Mouse (Mus musculus): ENCODE measurements around the gene Olfr263.
"Not testable (repeated sequence)": the region's sequence is repeated elsewhere in the genome, so short reads cannot be mapped to it uniquely, and the experiment has no call there.

Gene Olfr263

DNA sequence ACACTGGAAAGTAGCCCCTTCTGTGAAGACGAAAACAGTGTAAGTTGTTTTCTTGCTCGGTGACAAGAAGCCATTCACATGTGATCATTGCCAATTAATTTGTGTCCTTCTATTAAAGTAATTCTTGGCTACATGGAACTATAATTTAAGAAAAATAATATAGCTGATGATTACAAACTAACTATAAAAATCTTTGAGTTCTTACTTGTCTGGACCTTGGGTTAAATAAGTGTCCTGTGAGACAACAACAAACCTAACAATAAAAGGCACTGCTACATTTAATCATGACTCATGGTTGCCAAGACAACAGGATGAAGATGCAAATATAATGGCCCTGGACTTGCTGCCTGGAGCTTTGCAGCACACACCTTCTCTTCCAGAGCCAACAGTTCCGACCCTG is at the start of gene Olfr263:
Gene Olfr263 (plus strand): TSS at position 301 of the 400 bp plus-strand sequence.
- DNase-seq: not testable (repeated sequence)

DNA sequence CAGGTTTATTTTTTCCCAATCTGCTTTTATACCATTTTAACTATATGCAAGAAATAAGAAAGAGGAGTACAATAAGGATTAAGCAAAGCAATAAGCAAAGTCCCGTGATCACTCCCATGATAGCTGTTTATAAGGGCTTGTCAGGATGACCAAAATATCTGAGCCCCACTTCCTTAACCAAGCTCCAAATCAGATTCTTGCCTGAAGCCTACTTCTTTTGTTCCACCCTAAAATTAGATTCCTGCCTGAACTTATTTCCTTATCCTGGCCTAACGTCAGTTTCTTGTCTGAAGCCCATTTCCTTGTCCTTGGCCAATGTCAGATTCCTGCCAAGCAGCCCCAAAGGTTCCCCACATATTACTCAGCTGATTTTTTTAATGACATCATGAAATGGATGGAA is 46.8 kb upstream of the Olfr263 start:
- DNase-seq: no peak

DNA sequence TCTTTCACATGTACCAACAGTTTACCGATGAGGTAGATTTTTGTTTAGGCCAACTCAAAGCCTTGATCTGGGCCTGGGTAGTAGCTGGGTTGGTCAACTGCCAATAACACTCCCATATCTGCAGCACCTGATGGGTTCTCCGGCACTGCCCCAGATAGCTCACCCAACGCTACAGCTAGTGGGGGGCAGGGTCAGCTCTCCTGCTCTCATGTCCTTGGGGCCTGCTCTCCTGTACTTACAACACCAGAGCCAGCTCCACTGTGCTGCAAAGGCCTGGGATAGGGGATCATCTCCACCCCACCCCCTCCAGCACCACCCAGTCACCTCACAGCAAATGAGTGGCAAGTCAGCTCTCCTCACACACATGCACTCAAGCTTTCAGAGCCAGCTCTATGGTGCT is 19.7 kb upstream of the Olfr263 start:
- DNase-seq: no peak

DNA sequence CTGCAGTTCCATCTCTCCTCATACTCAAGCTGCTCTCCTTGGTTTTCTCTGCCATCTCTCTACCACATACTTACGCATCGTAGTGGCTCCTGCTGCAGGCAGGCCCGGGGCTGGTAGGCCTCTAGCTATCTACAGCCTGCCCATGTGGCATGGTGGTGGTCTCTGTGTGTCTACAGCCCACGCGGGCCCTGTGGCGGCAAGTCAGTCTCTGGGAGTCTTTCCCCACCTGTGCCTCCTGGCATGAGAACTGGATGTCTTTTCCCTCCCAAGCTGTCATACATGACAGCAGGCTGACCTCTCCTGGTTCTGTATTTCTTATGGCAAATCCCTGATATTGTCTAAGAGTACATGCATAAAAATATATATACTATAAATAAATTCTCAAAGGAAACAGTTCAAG is 19.0 kb upstream of the Olfr263 start:
- DNase-seq: no peak

DNA sequence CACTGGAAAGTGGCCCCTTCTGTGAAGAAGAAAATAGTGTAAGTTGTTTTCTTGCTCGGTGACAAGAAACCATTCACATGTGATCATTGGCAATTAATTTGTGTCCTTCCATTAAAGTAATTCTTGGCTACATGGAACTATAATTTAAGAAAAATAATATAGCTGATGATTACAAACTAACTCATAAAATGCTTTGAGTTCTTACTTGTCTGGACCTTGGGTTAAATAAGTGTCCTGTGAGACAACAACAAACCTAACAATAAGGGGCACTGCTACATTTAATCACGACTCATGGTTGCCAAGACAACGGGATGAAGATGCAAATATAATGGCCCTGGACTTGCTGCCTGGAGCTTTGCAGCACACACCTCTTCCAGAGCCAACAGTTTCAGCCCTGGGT is 18.3 kb upstream of the Olfr263 start, which contains the start of gene Olfr1369-ps1:
Gene Olfr1369-ps1 (plus strand): TSS at position 301 of the 400 bp plus-strand sequence.
- DNase-seq: not testable (repeated sequence)

DNA sequence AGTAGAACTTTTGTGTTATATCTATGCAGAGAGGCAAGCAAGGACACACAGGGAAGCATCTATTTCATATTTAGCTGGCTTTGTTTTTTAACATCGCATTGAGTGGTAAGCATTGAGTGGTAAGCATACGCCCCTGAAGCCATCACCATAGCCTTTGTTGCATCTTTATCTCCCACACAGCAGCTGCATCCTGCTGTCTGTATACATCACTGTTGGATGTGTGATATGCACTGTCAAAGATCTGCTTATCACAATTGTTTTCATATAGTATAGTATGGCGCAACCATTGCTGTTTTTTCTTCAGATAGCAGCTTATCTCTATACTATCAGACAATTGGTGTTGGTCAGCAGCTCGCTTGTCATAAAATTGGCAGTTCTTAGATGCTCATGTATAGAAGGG is 15.3 kb upstream of the Olfr263 start:
- DNase-seq: no peak

DNA sequence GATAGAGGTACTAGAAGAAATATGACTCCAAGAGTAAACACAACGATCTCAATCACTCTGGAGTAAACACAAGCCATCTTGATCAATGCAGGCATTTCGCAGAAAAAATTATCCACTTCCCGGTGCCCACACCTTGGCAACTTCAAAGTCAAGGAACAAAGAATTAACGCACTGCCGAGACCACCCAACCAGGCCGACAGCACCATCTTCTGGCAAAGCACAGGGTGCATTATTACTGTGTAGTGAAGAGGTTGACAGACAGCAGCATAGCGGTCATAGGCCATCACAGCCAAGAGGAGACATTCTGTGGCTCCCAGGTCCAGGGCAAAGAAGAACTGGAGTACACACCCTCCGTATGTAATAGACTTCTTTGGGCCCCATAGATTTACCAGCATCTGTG is 13.0 kb downstream of the Olfr263 start:
- DNase-seq: no peak

DNA sequence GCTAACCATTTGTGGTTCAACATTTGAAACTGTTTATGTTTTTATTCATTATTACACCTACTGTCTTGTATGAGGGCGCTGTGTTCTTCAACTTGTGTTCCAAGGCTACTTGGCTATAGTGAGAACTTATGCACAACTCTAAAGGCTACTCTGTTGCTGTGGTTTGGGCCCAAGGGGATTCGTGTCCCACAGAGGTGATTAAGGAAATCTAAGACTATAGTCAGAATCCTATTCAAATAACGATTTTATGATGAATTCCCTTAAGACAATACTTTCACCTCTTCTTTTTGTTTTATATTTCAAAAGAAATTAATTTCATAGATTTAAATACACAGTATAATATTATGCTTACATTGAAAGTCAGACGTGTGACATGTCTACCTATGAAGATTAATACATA is 16.3 kb downstream of the Olfr263 start, which contains the start of gene Olfr1368:
Gene Olfr1368 (minus strand): TSS at position 101 of the 400 bp plus-strand sequence.
- DNase-seq: no peak

DNA sequence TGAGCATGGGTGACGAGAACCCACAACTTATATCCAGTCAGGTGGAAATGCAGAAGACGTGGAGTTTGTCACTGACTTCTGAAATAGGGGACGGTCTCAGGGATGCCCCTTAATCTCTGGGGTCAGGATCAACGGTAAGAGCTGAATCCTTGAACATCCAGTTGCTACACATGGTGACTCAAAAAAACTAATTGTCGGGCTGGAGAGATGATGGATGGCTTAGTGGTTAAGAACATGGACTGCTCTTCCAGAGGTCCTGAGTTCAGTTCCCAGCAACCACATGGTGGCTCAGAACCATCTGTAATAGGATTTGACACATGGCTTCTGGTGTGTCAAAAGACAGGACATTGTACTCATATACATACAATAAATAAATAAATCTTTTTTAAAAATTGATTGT is 26.4 kb downstream of the Olfr263 start:
- no peak for DNase-seq

DNA sequence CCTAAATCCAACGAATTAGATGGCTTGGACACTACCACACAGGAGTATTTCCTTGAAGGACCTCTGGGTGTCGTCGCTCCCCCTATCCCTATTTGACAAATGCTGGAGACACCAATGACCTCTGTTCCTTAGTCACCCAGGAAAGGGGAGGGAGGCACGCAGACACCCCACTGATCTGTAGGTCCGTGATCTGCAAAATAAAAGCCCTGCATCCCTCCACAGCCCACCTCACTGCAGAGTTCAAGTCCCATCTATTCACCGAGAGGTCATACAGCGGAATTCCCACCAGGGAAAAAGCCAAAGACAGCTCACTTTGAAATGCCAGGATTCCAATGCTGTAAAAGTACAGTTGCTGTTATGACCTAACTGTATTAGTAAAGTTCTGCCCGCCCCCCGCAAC is 28.6 kb downstream of the Olfr263 start:
- DNase-seq: no peak

DNA sequence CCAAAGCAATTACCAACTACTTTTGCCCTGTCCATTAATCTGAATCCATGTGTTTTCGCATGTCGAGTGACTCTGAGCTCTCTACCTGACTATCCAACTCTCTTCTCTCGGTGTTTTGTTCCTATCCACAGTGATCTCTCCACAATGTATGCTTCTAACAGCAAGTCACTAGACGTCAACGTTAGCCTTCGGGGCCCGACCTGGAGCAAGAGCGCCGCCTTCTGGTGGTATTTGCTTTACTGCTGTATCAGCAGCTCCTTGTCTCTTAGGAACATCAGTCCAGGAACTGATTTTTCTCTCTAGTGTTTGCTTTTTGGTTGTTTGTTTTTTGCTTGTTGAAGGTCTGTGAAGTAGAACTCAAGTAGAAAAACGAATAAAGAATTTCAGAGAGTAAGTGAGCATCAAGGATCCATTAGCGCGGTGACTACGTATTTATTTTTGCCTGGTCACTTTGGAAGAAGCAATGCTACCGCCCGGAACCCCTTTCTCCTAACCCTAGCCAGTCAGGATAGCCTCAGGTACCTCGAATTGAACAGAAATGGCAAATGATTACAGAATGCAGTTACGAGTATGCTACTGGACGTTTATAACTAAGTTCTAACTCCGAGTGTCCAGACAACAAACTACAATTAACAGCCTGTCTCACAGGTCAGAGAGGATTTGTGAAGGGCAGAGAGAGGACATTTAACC is 29.5 kb downstream of the Olfr263 start:
- DNase-seq: peak; percentile 89 to 91

DNA sequence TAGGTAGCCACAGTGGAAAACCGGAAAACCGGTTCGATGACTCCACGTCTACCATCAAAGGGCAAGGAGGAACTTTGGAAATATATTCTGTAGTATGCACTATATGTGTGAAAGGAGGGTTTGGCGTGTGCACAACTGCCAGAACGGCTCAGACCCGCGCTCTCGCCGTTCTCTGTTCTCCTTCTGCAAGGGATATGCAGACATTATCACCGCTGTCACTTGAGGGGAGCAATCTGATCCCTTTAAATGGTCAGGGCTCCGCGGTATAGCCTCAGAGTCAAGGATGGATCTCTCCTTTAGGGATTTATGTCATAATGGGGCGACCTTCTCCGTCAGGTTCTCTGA is 30.0 kb downstream of the Olfr263 start:
- no peak for DNase-seq

DNA sequence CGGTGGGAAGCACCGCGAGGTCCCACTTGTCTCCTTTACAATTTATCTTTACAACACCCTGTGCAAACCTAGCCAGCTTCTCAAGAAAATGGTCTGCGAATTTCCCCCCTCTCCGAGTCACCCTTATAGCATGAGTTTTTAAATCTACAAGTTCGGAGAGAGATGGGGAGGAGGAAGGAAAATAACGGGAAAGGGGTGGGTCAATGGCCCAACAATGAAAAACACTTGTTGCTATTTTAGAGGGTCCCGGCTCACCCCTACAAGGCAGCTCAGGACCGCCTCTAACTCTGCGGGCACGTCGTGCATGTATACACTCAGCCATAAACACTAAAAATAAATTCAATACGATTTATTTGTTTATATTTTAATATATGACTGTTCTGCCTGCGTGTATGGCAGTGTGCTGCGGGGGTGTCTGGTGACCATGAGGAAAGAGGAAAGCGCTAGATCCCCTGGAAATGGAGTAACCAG is 30.6 kb downstream of the Olfr263 start:
- no peak for DNase-seq

DNA sequence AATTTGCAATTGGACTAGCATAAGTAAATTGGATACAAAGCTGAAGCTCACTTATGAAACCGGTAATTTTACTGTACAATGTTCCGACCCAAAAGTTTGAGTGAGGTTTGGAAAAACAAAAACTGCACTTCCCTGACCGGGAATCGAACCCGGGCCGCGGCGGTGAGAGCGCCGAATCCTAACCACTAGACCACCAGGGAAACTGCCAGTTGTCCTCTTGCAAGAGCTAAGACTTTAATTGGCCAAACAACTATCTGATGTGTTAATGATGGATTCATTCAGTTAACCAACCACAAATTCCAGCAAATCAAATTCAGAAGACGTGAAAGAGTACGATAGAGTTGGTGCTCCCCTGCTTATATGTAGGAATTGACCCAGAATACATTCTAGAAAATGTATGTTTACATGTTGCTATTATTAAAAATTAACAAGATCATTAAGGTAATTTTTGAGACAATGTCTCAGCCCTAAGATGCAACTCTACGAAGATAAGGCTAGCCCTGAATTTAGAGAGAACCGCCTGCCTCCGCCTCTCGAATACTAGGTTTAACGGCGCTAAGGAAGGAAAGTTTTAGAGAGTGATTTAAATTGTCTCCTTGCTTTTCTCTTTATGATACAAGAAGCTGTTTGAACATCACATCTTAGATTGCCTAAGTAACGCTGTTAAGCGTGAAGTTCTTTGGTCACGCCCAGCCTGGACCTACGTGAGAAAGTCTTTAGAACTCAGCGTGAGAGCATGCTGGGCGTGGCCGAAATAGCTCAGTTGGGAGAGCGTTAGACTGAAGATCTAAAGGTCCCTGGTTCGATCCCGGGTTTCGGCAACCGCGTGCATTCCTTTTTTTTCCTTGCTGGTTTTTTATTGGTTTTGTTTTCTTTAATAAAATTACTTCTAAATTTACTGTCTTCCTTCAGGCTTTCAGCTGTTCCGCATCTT is 31.5 kb downstream of the Olfr263 start:
- DNase-seq: peak; percentile 89 to 91

DNA sequence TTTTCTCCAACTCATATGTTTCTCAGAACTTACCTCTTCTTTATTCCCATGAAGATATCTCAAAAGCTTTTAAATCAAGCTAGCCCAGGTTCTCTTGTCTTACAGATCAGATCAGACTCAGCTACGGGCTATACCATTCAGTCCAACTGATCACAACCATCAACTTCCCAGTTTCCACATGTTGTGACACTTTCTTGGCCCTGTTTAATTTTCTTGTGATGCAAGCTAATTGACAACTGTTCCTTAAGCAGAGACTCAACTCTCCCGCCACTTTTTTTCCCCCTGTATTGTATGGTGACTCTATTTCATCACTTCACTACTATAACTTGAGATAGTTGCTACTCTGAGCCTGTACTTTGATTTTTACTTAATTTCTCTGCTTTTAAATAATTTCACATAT is 32.2 kb downstream of the Olfr263 start:
- DNase-seq: no peak

DNA sequence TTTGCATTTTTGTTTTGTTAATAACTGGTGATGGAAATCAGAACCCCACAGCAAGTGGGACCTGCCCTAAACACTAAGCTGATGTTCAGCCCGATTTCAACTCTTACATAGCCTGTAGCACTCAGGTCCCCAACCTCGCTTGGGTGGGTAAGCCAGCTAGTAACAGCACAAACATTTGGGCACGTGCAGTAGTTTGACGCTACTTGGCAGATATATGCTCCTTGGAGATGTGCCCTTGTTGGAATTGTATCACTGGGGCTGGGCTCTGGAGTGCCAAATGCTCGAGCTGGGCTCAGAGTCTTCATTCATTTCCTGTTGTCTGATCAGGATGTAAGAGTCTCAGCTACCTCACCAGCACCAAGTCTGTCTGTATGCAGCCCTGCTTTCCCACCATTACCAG is 33.2 kb downstream of the Olfr263 start:
- DNase-seq: no peak

DNA sequence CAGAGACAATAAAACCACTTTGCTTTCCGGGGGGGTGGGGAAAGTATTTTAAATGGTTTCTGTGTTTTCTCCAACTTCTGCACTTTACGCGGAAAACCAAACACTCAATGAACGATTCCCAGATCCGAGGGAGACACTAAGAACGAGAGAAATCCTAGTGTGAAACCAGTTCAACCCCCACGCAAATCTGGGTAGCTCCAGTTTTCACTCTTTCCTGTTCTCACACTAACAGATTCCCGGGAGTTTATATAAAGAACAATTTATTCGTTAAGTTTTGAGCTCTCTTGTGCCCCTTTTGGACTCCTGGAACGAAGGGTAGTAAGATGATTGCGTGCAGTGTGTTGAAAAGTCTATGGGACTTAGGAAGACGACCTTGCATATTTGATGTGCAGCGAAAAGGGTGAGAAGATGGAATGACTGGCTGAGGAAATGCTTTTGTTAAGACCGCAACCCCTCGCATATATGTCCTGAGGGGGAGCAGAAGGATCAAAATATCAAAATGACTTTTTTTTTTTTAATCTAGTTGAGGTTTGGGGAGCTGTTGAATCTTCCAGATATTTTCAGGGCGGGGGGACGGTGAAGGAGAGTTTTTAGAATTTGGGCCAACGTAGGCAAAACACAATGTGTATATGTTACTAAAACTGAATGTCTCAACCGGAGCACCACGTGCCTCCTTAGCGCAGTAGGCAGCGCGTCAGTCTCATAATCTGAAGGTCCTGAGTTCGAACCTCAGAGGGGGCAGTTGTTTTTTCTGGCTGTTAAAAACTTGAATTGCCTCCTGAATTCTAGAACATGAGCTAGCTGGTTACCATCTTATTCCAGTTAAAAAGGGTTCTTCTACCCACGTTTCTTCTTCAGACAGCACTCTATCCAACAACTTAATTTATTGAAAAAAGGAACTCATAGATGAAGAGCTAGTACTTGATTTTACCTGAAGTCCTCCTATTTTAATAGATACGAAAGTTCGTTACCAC is 37.8 kb downstream of the Olfr263 start:
- peak; percentile 76 to 81 for DNase-seq

DNA sequence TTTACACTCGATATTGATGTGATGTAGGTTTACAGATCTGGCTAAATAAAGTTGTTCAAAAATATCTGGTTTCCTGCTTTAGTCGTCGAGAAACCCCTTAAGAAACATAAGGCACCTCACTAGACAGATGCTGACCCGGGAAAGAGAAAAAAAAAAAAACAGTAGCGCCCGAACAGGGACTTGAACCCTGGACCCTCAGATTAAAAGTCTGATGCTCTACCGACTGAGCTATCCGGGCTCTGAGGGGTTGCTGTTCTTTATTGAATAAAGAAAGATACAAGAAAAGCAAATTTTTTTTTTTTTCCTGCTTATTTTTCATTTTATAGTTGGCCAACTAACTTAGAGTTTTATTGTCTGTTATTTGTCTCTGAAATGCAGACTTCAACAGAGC is 38.5 kb downstream of the Olfr263 start:
- DNase-seq: peak in 1 of 2 experiments; percentile 38

DNA sequence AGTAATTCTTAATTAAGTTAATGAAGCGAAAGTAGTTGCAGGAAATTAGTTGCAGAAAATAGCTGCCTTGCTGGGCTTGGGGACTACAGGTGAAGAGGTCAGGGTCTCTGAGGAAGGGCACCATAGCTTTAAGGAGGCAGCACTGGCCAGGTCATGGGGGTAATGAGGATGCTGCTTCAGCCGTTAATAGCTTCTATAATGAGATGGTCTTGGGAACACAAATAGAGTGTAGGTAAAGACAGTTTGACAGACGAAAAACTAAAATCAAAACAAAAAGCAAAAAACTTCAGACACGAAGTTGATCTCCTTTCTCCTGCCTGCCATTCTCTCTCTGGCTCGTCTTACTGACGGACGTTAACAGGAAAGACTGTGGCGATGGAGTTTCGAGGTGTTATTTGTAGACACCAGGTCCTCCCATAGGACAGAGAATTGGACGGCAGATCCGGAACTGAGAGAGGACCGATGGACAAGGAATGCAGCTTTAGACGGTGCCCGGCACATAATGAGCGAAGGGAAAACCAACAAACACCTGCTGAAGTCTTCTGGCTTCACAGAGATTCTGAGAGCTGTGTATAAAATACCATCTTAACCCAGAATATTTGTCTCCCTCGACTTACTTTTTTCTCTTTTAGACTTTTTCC is 39.1 kb downstream of the Olfr263 start:
- peak in 1 of 2 experiments; percentile 33 for DNase-seq

DNA sequence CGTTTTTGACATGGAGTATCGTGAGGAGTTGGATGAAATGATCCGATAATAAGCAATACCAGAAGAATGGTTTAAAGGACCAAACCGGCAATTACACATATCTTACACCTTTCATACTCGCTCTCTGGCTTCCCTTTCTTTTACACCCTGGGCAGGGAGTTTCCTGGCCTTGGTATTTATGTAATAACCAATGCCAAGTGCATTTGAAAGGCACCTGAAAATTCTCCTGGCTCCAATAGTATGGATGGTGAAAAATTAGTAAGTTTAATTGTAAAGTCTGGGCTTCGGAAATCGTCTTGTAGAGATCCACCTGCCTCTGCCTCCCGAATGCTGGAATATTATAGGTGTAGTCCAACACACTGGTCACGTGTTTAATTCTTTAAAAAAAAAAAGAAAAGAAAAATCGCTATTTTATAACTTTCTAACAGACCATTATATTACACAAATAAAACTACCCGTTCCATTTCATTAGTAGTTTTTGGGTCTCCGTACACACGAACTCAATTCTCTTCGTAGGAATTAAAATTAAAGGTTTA is 39.8 kb downstream of the Olfr263 start:
- no peak for DNase-seq

DNA sequence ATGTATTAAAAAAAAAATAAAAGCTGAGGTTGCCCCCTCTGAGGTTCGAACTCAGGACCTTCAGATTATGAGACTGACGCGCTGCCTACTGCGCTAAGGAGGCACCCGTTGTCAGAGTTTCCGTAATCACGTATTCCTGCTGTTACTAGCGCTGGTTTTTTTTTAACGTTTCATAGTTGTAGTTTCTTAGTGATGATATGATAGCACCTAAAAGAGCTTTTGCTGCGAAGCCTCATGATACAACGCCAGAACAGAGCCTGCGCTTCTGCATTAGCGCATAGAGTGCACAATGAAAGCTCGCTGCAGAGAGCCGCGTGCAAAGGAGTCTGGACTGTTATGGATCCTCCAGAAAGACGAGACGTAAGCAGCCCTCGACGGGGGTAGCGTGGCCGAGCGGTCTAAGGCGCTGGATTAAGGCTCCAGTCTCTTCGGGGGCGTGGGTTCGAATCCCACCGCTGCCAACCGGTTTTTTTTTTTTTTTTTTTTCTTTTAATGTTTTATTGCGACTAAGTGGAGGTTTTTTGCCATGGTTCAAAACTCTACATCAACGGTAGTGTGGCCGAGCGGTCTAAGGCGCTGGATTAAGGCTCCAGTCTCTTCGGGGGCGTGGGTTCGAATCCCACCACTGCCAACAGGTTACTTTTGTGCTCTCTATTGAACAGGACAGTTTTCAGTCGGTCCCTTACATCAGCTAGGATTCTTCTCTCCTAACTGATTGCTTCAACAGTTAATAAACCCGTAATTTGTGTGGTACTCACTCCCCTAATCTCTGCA is 40.4 kb downstream of the Olfr263 start:
- DNase-seq: peak; percentile 80 to 82

All from lung, adult 18-20 months (tissue).